In genomic region chr17:83913711-83914415, GRCm38 (mm10) we compare ENCODE assay signal across 13 mouse cellular contexts.
DNase-seq lines count a peak whose midpoint lies in the region; ATAC-seq and TF ChIP-seq lines count a peak whose summit lies in the region.
"Had no signal": no experiment of that assay in that cellular context is flagged by ENCODE, and none has a peak within 500 bp of the region (broad histone marks: within the 10 kb centered on the region; RNA-seq: fewer than 3 reads in every experiment).

No protein-coding gene starts in this region.

- 58% methylated on average over 13 of the region's 13 CpGs for WGBS in heart, embryonic 10.5 days
- WGBS in lung, embryonic 15.5 days, result 42% methylated on average over 13 of the region's 13 CpGs
- WGBS in embryonic facial prominence, embryonic 10.5 days, result 37% methylated on average over 13 of the region's 13 CpGs
- WGBS in limb, embryonic 14.5 days, result 15% methylated on average over 13 of the region's 13 CpGs

- no peaks in the 10 kb centered on the region for H3K27me3 ChIP-seq in heart, embryonic 10.5 days (ENCODE audit: insufficient read depth, poor library complexity, severe bottlenecking)
- H3K27me3 ChIP-seq in lung, embryonic 15.5 days, result no peaks in the 10 kb centered on the region
- no peaks in the 10 kb centered on the region for H3K27me3 ChIP-seq in embryonic facial prominence, embryonic 10.5 days (replicated peaks; ENCODE audit: low read depth, poor library complexity, severe bottlenecking)
- no peaks in the 10 kb centered on the region for H3K27me3 ChIP-seq in limb, embryonic 14.5 days (ENCODE audit: control insufficient read depth, insufficient read depth, low read length)
- H3K27me3 ChIP-seq: forebrain, embryonic 15.5 days; neural tube, embryonic 12.5 days had no signal

- H3K9ac ChIP-seq in lung, embryonic 15.5 days, result no peak overlapping the region
- no peak overlapping the region for H3K9ac ChIP-seq in limb, embryonic 14.5 days (ENCODE audit: low read depth, low read length, severe bottlenecking)
- H3K9ac ChIP-seq: forebrain, embryonic 15.5 days; neural tube, embryonic 12.5 days had no signal

- H3K4me1 ChIP-seq in heart, embryonic 10.5 days, result peaks cover 42% of the 10 kb centered on the region
- H3K4me1 ChIP-seq in lung, embryonic 15.5 days, result peaks cover 49% of the 10 kb centered on the region
- peaks cover 74% of the 10 kb centered on the region for H3K4me1 ChIP-seq in embryonic facial prominence, embryonic 10.5 days
- H3K4me1 ChIP-seq in limb, embryonic 14.5 days (ENCODE audit: control insufficient read depth, insufficient read depth, low read length), result peaks cover 45% of the 10 kb centered on the region

- no peak for DNase-seq in heart, embryonic 10.5 days (ENCODE audit: low spot score)
- DNase-seq in heart, adult 11 months, result no peak
- DNase-seq in lung, postnatal 36 days, result no peak
- DNase-seq in embryonic facial prominence, embryonic 10.5 days (ENCODE audit: low spot score), result peak; percentile 89
- DNase-seq in limb, embryonic 14.5 days (ENCODE audit: low spot score), result peak; percentile 86
- DNase-seq in cerebellum, adult 18-20 months, result no peak
- DNase-seq: cerebellum, adult 11 months; lung, adult 18-20 months; thymus, postnatal 14 days had no signal

- H3K27ac ChIP-seq in heart, embryonic 10.5 days, result peak overlapping the region; percentile 72
- H3K27ac ChIP-seq in lung, embryonic 15.5 days, result peak overlapping the region; percentile 27; the same call in 1 of the 2 replicates
- H3K27ac ChIP-seq in embryonic facial prominence, embryonic 10.5 days (replicated peaks), result peak overlapping the region; percentile 90
- H3K27ac ChIP-seq in limb, embryonic 14.5 days (replicated peaks; ENCODE audit: low read depth, low read length), result peak overlapping the region; percentile 85
- H3K27ac ChIP-seq: forebrain, embryonic 15.5 days; neural tube, embryonic 12.5 days had no signal

- no peaks in the 10 kb centered on the region for H3K9me3 ChIP-seq in heart, embryonic 10.5 days
- no peaks in the 10 kb centered on the region for H3K9me3 ChIP-seq in lung, embryonic 15.5 days
- H3K9me3 ChIP-seq in embryonic facial prominence, embryonic 10.5 days, result no peaks in the 10 kb centered on the region
- no peaks in the 10 kb centered on the region for H3K9me3 ChIP-seq in limb, embryonic 14.5 days (ENCODE audit: control insufficient read depth, low read length)
- H3K9me3 ChIP-seq: forebrain, embryonic 15.5 days; neural tube, embryonic 12.5 days had no signal

- H3K4me3 ChIP-seq in heart, embryonic 10.5 days, result no peak overlapping the region
- H3K4me3 ChIP-seq in lung, embryonic 15.5 days, result no peak overlapping the region
- H3K4me3 ChIP-seq in embryonic facial prominence, embryonic 10.5 days, result no peak overlapping the region
- no peak overlapping the region for H3K4me3 ChIP-seq in limb, embryonic 14.5 days (replicated peaks; ENCODE audit: low read length)
- H3K4me3 ChIP-seq: forebrain, embryonic 15.5 days; neural tube, embryonic 12.5 days had no signal

- TF ChIP-seq POLR2A in limb, embryonic 14.5 days (IDR thresholded peaks at IDR 0.05; ENCODE audit: borderline replicate concordance, extremely low read depth, insufficient read depth, insufficient read length), result no peak

- no peak overlapping the region for H3K4me2 ChIP-seq in lung, embryonic 15.5 days
- H3K4me2 ChIP-seq in limb, embryonic 14.5 days (replicated peaks; ENCODE audit: low read depth, low read length, severe bottlenecking), result no peak overlapping the region
- H3K4me2 ChIP-seq: forebrain, embryonic 15.5 days; neural tube, embryonic 12.5 days had no signal

- no peak for ATAC-seq in lung, embryonic 15.5 days (ENCODE audit: borderline replicate concordance, extremely low read depth, low FRiP score, low TSS enrichment)
- ATAC-seq in limb, embryonic 14.5 days (ENCODE audit: low FRiP score, low read depth), result peak; percentile 88
- ATAC-seq in granulocyte monocyte progenitor cell, adult 5-6 weeks (replicated peaks; ENCODE audit: poor library complexity, severe bottlenecking), result no peak
- ATAC-seq: forebrain, embryonic 15.5 days had no signal

- H3K36me3 ChIP-seq in heart, embryonic 10.5 days, result no peaks in the 10 kb centered on the region
- H3K36me3 ChIP-seq in lung, embryonic 15.5 days, result no peaks in the 10 kb centered on the region
- no peaks in the 10 kb centered on the region for H3K36me3 ChIP-seq in embryonic facial prominence, embryonic 10.5 days (replicated peaks)
- no peaks in the 10 kb centered on the region for H3K36me3 ChIP-seq in limb, embryonic 14.5 days (ENCODE audit: control insufficient read depth, insufficient read depth, low read length)
- H3K36me3 ChIP-seq: forebrain, embryonic 15.5 days; neural tube, embryonic 12.5 days had no signal

Comparison
In these comparisons a context has a peak if more than half of its experiments do, and no peak if none do; other contexts are left out.
1. DNase-seq: peak in embryonic facial prominence, embryonic 10.5 days (single experiment) and limb, embryonic 14.5 days (single experiment); none in heart, embryonic 10.5 days (single experiment), heart, adult 11 months (single experiment), lung, postnatal 36 days (single experiment) and cerebellum, adult 18-20 months (0 of 2).
2. H3K27ac ChIP-seq: peak in every context shown above with its lines; median percentile 90 in embryonic facial prominence, embryonic 10.5 days; 85 in limb, embryonic 14.5 days; 72 in heart, embryonic 10.5 days; 27 in lung, embryonic 15.5 days.